Mouse (Mus musculus) kidney, adult 11 months (tissue): ENCODE data around the gene Kremen2.
A peak's percentile ranks its signal among the peaks of the same experiment; 100 is the strongest.
"Not testable (repeated sequence)": the region's sequence is repeated elsewhere in the genome, so short reads cannot be mapped to it uniquely, and the experiment has no call there.

Source experiments
- DNase-seq: peaks from one replicate; pipeline ENCODE4 v3.0.0; 2022

Kremen2 gene

DNA sequence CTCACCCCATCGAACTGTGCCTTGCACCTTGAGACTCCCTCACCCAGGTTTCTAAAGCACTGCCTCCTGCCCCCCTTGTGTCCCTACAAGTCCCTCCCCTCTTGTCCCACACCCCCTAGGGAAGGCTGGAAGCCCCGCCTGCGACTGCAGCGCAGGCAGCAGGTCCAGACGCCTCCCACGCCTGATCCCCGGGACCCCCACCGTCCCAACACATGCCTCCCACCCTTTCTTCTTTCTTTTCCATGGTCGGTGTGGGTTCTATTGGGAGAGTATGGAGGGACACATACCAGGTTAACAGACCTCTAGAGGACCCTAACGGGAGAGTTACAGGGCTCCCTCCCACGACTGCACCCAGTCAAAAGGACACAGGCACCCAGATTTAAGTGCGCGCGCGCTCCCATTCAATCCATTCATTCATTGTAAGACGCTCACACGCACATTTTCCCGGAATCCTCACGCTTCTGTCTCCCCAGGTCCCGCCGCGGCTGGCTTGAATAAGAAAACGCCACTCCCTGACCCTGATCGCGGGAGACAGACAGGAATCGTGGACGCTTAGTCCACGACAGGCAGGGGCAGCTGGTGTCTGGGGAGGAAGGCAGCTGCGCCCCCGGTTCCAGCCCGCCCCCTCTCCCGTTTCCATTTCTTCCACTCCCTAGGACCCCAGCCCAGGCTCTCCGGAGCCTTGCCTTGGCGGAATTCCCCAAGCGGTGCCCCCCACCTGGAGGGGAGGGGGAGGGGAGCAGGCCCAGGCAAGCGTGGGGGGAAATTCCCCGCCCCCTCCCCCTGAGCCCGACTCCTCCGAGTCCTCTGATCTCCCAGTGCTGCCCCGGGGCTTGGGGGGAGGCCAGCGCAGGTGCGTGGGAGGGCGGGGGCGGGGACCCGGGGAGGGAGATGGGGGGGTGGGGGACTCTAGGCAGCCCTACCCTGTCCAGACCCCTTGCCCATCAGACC is at the start of gene Kremen2:
Gene Kremen2 (minus strand): TSS at position 533 of the 951 bp plus-strand sequence.
- DNase-seq, result no peak

GRCm38 (mm10) chr17:23795323-23795722 is 49.7 kb upstream of the Kremen2 start:
- no peak for DNase-seq

DNA sequence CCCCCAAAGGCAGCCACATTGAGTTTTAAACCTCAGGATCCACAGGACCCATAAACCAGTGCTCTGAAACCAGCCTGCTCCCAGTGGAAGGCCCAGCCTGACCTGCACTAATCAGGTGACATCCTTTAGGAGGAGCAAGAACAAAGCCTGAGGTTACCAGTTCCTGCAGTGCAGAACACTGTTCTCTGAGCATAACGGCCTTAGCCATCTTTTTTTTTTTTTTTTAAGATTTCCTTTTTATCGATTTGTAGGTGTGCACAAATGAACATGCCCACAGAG is 45.4 kb upstream of the Kremen2 start:
- DNase-seq, result no peak

DNA sequence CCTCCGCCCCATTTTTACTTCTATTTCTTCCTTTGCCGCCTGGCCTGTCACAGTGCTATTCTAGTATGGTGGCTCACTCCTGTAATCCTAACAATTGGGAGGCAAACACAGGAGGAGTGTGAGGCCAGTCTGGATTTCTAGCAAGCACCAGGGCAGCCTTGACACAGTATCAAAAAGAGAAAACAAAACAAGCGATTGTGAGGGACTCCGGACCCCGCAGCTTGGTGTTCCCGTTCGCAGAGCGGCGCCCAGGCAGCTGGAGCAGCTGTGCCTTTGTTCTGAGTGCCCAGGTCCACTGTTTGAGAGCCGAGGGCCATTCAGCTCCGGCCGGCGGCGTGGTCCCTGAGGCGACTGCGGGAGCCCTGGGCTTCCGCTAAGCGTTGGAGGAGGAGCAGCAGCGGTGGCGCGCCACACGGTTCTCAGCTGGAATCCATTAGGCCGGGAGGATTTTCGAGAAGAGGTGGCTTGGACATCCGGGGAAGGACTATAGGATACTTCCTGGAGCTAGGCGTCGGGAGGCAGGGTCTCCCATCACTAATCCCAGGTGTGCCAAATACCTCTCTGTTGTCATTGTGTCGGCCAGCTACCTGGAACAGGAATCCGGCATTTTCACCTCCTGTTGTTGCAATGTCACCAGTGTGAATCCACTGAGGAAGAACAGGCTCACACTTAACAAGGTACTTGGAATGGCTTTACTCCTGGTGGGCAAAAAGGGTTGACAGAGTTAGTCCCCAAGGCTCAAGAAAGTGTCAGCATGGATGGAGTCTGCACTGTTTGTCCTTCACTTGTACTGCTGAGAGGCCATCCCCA is 44.8 kb upstream of the Kremen2 start, which contains the start of gene Srrm2:
Gene Srrm2 (plus strand): TSS at position 264 of the 810 bp plus-strand sequence.
- DNase-seq, result peak; percentile 40

GRCm38 (mm10) chr17:23789749-23790268 is 44.2 kb upstream of the Kremen2 start:
- DNase-seq, result no peak

- no peak for DNase-seq
These were observed 43.3 kb upstream of the Kremen2 start for GRCm38 (mm10) chr17:23788973-23789372.

- DNase-seq, result no peak
These were observed 40.9 kb upstream of the Kremen2 start for GRCm38 (mm10) chr17:23786510-23786931.

- DNase-seq, result peak; percentile 87
These were observed 40.2 kb upstream of the Kremen2 start, which contains the start of gene Flywch2 for GRCm38 (mm10) chr17:23785561-23786471. TSS of gene Flywch2 (minus strand) at chr17:23786081.

DNA sequence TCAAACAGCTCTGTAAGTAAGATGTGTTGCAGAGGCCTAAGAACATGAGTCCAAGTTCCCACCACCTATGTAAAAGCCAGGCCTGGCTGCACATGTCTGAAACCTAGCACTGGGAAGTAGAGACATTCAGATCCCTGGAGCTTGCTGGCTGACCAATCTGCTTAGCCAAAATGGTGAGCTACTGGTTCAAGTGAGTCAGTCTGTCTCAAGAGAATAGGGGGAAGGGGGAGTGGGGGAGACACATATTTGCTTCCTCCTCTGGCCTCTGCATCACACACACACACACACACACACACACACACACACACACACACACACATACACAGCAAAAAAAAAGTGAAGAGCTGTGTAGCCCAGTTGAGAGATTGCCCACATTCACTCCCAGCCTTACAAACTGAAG is 37.7 kb upstream of the Kremen2 start:
- no peak for DNase-seq

DNA sequence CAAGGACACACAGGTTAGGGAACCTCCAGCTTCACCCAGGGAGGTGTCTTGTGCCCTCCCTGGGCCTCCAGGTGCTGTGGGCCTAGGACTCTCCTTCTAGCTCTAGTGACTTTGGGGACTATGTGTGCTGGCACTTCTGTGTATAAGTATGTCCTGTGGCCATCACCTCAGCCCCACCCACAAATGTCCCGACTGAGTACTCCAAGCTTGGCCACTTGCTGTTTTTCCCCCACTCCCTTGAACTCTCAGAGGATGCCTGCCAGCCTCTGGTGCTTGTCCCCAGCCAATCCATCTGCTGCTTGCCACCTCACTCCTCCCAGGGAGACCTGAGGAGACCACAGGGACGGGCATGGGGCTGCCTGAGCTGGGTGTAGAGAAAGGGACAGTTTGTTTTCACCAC is 32.8 kb upstream of the Kremen2 start:
- no peak for DNase-seq

DNA sequence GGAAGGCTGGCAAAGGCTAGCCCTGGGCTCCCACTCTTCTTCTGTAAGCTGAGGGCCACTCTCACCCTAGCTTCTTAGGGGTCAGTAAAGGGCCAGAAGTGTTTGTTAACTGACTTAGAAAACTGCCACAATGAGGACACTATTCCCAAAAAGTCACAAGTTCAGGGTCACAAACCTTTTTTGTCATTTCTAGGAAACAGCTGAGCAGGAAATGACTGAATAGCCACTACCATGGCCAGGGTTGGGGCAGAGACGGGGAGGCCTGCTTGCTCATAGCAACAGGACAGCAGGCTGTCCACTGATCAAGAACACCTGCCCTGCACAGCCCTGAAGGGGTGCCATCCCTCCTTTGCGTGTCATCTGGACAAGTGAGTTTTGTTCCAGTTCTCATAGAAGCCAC is 31.5 kb upstream of the Kremen2 start:
- DNase-seq, result no peak

DNA sequence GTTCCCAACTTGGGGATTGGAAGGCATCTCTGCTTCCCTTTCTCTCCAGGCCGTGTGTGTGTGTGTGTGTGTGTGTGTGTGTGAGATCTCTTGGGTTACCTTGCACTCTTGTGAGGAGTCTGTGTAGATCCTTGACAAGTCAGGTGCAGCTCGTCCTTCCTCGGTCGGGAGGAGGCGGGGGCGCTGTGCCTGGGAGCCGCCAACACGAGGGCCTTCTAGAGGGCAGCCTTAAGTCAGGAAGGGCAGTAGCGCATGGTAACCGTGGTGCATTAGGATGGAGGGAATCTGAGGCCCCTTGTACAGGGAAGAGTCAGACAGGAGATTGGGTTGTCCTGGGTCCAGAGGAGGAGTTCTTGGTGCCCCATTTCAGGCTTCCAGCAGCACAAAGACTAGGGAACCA is 30.6 kb upstream of the Kremen2 start:
- no peak for DNase-seq

- peak; percentile 81 for DNase-seq
These were observed 28.5 kb upstream of the Kremen2 start for GRCm38 (mm10) chr17:23774090-23774489.

- DNase-seq, result no peak
These were observed 28.0 kb upstream of the Kremen2 start for GRCm38 (mm10) chr17:23773676-23774075.

DNA sequence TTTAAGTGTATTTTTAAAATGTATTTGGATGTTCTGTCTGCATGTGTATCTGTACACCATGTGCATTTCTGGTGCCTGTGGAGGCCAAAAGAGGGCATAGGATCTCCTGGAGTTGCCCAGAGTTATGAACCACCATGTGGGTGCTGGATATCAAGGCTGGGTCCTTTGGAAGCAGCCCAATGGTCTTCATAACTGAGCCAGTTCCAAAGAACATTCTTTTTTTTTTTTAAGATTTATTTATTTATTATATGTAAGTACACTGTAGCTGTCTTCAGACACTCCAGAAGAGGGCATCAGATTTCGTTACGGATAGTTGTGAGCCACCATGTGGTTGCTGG is 26.6 kb upstream of the Kremen2 start:
- DNase-seq, result not testable (repeated sequence)

GRCm38 (mm10) chr17:23771284-23772218 is 25.9 kb upstream of the Kremen2 start, which contains the start of gene Flywch1:
TSS of gene Flywch1 (minus strand) at chr17:23771602.
- DNase-seq, result peak; percentile 99

DNA sequence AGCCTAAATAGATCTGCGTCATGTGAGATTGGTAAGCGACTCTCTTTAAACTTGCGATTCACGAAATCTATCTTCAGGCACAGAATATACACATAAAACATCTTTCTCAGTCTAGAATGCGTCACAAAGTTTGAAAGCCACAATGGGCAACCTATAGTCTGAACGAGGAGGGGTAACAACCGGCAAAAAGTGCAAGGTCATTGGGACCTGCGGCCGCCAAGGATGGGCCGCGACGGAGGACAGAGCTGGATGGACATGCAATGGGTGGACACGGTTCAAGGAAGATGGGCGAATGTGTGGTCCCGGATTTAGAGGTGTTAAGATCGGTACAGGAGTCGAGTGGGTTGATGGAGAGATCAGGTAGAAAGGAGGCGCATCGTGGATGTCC is 25.3 kb upstream of the Kremen2 start:
- no peak for DNase-seq

GRCm38 (mm10) chr17:23770493-23770892 is 24.9 kb upstream of the Kremen2 start:
- DNase-seq, result no peak

DNA sequence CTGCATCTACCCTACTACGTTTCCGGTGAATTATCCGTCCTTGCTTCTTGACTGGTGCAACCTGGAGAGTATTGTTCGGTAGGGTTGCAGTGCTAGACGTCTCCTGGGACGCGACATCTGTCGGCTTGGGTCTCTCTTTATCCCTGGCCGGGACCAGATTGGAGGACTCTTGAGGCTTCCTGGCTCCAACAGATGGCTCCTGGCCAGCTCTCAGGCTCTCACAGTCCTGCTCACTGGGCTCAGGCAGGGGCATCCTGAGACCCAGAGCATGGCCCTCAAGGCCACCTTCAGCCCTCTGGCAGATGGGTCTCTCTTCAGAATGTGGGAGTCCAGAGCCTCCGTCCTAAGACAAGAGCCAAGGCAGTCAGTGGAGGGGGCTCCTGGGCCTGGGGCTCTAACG is 17.3 kb upstream of the Kremen2 start:
- no peak for DNase-seq

DNA sequence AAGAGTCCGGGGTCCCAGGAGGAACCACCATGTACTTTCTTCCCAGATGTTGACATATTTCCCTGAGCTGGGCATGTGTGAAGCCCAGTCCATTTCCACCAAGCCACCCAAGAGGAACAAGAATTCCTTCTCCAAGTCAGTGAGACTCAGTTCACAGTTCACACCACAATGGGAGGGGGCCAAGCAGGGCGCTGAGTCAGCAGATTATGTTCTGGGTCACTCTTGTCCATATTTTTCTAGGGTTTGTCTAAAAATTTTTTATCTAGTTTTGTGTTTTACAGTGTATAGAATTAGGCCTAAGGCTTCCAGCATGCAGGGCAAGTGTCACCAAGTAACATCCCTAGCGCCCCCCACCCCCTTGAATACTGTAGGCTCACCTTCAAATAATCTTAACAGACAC is 15.5 kb upstream of the Kremen2 start:
- no peak for DNase-seq

- no peak for DNase-seq
These were observed 14.6 kb upstream of the Kremen2 start for GRCm38 (mm10) chr17:23760231-23760630.
